Mouse (Mus musculus): Measurements from ENCODE around the gene Gm20662.

Gene Gm20662

DNA sequence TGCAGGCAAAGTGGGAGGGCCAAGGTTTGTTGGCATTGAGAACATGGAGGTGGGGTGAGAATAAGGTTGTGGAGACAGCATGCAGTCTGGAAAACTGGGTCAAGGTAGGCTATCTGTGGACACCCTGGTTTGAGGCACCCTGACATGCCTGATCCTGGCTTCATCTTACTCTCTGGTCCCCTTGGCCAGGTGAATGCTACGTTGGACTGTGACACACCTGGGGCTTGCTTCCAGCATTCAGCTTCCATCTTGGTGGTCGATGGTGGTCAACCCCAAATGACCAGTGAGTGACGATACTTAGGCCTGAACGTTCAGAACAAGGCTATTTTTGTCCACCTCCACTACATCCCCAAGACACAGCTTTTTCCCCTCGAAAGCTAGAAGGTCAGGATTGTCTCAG is at the start of gene Gm20662:
Gene Gm20662 (plus strand): TSS at position 301 of the 400 bp plus-strand sequence.
- DNase-seq, result no peak

DNA sequence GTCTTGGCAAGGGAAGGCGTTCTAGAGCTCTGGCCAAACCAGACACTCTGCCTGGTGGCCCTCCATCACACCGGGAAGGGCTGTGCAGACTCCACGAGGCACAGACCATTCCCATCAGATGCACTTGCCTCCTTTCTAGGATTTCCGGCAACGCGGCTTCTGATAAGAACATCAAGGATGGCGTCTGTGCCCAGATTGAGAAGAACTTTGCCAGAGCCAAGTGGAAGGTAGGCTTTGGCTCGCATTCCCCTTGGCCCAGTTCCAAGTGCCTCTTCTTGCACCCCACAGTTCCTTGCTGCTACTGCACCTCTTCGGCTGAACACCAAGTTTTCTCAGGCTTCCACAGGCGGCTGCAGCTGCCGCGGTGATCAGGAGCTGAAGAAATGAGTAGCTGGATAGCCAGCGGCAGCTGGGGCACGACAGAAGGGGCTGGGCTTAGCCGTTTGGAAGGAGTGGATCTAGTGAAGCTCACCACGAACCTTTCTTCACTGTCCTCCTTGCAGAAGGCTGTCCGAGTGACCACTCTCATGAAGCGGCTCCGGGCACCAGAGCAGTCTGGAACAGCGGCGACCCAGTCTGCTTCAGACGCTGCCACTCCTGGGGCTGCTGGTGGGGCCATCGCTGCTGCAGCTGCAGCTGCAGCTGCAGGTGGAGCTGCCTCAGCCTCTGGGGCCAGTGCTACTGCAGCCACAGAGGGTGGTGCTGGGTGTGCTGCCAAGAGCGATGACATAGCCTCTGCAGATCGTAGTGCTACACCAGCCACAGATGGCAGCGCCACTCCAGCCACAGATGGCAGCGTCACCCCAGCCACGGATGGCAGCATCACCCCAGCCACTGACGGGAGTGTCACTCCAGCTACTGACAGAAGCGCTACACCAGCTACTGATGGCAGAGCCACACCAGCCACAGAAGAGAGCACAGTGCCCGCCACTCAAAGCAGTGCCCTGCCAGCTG is 48.6 kb upstream of the Gm20662 start:
- DNase-seq, result no peak

DNA sequence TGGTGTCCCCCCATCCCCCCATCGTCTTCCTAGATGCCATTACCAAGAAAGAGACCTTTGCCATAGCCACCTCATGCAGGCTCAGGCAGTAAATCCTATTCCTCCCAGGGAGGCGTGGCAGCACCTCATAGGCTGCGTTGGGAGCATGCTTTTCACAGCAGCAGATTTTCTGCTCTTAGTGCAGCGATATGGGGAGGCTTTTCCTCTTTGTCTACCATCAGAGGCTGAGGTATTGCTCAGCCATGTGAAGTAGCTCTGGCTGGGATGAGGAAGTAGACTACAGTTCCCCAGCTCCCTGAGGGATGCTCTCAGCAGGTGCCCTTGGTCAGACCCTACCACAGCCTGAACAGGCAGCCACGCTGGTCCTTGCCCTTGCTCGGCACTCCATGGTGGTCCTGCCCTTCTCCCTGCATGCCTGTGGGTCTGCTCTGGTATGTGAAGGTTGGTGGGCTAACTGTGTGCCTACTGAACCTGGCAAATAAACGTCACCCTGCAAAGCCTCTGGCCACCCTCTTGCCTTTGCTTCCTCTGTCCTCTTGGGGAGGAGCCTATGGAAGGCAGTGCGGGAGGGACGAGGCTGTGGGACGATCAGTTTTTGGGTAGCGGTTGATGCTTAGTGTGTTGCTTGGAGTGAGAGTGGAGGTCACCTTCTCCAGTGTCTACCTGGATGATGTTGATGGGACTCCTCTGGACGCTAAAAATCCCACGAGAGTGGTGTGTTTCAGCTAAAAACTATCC is 46.8 kb upstream of the Gm20662 start:
- DNase-seq, result no peak

DNA sequence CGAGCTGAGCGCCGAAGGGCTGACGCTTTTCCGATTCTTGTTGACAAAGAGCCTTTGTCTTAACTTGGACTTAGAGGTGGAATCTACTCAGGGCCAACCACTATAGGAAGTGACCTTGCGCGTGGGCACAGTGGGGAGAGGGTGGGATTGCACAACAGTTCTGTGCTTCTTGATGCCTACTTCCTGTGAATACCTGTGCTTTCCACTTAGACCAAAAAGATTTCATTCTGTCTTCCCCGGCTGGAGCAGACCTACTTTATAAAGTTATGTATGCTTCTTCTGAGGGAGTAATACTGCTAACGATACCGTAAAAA is 46.3 kb upstream of the Gm20662 start, which contains the start of gene Traip:
Gene Traip (plus strand): TSS at position 215 of the 314 bp plus-strand sequence.
- DNase-seq, result no peak

DNA sequence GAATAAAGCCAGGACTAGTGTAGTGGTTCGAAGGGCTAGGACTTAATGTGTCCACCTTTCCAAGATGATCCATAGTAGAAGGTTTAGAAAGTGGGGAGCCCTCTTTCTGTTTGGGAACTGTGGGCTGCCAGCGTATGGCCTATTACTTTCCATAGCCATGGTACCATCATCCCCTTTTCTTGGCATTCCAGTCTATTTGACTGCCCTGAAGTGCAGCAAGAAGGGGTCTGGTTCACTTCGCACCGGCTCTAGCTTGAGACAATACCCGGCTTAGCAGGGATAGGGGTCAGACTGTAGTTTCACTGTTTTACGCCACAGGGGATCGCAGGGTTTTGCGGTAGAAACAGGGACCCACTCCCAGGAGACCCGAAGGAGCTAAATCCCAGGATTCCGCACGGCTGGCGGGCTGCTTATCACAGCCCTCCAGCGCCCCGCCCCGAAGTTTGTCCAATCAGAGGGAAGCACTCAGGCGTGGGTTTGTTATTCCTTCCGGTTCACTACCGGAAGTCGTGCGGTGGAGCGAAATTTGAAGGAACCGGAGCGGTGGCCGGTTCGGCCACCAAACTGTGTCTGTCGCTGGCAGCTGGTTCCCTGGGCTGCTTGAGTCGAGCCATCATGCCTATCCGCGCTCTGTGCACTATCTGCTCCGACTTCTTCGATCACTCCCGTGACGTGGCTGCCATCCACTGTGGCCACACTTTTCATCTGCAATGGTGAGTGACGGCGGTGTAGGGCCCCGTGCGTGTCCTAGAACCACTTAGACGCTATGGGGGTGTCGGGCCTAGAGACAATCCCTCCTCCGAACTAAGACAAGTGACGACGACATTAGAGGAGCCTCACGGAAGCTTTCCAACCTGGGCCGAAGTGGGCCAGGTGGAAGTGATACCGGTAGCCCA is 45.4 kb upstream of the Gm20662 start:
- DNase-seq, result peak; percentile 94

DNA sequence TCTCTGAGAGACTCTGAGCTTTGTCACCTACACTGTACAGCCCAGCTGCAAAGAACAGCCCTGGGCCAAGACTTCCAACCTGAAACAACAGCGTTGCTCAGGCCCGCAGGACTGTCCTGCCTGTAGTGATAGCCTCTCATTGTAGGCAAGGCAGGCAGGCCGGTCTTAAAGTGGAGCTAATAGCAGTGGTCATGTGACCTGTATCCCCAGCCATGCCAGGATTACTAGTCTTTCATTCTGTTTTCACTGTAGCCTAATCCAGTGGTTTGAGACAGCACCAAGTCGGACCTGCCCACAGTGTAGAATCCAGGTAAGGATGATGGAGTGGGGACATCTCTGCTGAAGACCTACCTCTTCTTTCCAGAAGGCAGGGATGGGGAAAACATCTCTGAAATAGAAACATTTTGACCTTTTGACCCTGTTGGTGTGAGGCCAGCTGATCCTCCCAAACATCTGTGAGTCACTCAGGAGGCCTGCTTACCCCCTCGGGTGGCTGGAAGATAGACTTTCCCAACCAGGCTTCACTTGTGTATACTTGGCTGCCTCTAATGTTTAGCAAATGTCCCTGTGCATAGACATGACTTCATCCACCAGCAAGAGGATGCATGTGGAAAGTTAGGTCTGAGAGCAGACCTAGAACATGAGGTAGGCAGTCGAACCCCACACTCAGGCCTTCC is 40.4 kb upstream of the Gm20662 start:
- no peak for DNase-seq

DNA sequence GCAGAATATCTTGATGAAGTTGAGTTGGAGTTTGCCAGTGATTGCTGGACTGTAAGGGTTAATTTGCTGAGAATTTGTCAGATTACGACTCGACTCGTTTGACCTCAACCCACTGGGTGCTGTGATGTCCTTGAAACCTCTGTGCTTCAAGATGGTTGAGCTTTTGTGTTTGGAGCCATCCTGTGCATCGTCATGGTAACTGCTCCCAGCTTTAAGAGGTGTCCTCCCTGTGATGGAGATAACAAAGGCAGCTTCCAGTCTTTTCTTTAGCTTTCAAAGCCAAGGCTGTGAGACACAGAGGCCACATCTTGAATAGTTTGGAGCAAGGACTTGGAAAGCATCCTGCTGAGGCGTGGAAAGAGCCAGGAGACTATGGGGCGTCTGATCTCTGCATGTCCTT is 39.0 kb upstream of the Gm20662 start:
- no peak for DNase-seq

DNA sequence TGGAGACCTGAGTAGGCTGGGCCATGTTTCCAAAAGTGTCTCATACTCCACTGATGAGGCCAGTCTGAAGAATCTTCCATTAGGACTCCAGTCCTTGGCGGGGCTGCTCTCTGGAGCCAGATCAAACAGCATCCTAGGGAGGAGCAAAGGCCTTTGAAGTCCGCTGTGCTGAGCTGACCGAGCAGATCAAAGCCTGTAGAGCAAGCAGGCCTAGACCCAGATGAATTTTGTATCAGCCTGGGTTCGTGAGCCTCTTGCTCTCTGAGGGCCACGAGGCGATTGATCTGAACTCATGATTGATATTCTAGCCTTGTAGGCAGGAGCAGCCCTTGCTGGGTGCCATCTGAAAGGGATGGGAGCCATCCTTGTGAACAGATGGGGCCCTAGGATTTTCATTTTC is 36.3 kb upstream of the Gm20662 start:
- no peak for DNase-seq

DNA sequence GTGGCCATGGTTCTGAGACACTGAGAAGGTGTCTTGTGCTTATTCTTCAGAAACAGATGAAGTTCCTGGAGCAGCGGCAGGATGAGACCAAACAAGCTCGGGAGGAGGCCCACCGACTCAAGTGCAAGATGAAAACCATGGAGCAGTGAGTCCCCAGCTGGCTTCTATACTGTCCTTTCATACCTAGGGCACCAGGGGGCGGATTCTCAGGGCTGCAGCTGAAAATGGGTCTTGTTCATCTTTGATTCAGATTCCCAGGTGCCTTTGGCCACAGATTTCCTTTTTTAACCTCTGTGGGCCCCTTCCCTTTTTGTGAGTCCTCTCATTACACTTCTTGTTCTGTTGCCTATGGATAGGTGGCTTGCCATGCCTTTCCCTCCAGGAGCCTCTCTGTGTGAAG is 35.2 kb upstream of the Gm20662 start:
- no peak for DNase-seq

DNA sequence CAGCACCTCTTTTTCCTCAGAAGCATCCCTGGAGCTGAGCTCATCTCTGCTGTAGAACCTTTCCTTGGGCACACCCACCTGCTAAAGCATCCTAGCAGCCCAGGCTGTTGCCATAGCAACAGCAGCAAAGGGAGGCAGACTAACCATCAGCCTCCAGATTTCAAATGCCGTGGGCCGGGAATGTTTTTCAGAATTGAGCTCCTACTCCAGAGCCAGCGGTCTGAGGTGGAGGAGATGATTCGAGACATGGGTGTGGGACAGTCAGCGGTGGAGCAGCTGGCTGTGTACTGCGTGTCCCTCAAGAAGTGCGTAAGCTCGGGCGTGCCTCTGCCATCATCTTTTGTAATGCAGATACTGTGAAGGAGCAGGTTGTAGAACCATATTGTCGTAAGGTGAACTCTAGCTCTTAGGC is 34.8 kb upstream of the Gm20662 start:
- DNase-seq, result no peak

DNA sequence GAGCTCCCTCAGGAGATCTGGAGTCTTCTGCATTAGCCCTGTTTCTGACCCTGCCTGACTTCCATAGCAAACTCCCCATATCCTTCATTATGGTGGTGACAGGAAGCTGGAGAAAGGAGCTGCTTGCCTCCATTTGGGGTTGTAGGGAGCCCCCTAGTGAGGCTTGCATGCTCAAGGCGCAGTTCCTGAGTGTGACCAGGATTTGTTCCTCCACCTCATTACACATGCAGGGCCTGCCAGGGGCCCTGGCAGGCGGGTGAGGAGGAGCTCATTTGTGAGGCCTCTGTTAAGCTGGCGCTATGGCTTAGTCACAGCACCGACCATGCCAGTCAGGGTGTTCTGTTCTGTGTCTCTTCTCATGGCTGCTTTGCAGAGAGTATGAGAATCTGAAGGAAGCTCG is 34.3 kb upstream of the Gm20662 start:
- DNase-seq, result no peak

DNA sequence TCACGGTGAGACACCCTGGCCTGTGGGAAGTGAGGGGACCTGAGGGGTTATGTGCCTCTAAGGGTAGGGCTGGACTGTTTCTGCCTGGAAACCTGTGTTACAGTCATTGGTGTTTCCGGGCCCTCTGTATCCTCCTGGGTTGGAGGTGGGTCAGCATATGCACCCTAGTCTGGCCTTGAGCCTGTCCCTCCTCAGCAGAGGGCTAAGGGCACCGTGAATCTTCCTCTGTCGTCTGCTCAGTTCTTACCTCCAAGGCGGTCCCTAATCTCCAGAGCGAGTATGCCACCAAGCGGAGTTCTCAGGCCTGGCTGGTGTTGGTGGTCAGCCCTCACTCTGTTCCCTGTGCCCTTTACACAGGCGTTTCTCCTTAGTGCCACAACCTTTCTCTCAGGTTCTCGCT is 33.2 kb upstream of the Gm20662 start:
- DNase-seq, result no peak

DNA sequence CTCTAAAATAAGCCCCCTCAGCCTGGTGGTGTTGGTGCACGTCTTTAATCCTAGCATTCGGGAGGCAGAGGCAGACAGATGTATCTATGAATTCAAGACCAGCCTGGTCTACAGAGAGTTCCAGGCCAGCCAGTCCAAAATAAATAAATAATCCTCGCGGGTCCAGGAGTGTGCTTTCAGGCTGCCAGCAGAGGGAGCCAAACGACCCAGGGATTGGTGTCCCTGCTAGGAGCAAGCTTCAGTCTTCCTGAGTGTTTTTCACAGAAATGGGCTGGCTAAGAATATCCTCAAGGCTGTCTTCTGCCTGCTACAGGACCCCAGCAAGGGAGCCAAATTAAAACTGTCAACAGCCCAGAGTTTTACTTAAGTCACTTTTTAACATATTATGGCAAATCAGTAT is 32.4 kb upstream of the Gm20662 start:
- DNase-seq, result peak; percentile 85

DNA sequence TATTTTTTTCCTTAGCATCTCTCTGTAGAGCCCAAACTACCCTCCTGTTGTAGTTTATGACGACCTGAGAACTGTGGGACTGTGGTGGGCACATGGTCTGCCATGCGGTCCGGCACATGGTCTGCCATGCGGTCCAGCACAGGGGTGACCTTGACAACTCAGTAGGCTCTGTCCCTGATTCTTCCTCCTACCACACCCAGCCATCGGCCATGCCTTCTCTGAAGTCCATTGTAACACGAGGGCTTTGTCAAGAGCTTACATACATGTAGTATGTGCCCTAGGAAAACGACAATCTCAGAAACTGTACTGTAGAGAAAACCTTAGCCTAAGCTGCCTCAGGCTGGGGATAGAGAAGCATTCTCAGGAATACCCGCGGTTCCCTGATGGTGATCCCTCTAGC is 31.5 kb upstream of the Gm20662 start:
- DNase-seq, result no peak

DNA sequence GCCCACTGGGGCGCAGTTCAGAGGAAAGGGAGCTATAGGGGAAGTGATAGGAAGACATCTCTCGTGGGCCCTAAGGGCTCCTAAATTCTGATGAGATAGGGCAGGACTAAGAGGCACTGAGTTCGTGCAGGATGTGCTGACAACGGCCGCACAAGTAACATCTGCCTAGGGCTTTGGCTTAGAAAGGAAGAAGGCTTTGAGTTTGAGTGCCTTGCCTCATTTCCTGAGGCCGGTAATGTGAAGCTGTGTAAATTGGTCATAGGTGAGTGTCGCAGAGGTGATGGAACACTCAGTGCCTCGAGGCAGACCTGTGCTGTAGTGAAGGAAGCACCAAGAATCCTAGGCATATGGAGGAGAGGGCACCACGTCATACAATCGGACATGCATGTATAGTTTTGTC is 29.5 kb upstream of the Gm20662 start:
- DNase-seq, result no peak

DNA sequence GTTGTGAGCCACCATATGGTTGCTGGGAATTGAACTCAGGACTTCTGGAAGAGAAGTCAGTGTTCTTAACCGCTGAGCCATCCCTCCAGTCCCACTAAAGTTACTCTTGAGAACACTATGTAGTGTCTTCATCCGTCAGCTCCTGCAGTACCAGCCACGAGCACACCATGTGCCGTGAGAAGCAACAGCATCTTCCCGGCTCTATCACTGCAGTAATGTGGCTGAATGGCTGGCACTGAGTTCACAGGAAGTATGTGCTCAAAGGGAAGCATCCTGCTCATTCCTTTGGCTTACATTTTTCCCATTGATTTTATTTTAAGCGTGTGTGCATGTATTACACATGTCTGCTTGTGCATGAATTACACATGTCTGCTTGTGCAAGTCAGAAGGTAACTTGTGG is 28.7 kb upstream of the Gm20662 start:
- DNase-seq, result no peak

DNA sequence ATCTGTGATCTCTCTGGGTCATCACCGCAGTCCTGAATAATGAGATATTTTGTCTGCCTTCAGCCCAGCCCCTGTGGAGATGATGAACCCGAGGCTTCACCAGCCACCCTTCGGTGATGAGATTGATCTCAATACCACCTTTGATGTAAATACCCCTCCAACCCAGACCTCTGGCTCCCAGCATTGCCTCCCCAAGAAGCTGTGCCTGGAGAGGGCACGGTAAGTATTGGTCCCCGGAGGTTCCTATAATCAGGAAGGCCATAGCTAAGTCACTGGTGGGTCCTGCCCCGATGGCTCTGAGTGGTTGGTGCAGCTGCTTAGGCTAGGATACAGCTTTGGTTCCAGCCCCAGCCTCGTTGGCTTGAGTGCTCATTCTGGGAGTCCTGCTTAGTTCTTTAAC is 27.6 kb upstream of the Gm20662 start:
- no peak for DNase-seq

DNA sequence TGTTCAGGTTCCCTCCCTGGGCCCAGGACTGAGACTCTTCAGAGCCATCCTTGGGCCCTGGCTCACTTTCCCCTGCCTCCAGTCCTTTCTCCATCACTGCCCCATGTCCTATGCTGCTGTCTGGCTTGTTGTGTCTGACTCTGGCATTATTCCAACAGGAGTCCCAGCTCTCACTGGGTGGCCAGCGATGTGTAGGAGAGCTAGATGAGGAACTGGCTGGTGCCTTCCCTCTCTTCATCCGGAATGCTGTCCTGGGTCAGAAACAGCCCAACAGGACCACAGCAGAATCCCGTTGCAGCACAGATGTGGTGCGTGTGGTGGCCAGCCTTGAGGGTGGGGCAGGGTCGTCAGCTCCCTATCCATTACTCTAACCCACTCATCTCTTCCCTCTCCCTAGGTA is 25.8 kb upstream of the Gm20662 start:
- no peak for DNase-seq

DNA sequence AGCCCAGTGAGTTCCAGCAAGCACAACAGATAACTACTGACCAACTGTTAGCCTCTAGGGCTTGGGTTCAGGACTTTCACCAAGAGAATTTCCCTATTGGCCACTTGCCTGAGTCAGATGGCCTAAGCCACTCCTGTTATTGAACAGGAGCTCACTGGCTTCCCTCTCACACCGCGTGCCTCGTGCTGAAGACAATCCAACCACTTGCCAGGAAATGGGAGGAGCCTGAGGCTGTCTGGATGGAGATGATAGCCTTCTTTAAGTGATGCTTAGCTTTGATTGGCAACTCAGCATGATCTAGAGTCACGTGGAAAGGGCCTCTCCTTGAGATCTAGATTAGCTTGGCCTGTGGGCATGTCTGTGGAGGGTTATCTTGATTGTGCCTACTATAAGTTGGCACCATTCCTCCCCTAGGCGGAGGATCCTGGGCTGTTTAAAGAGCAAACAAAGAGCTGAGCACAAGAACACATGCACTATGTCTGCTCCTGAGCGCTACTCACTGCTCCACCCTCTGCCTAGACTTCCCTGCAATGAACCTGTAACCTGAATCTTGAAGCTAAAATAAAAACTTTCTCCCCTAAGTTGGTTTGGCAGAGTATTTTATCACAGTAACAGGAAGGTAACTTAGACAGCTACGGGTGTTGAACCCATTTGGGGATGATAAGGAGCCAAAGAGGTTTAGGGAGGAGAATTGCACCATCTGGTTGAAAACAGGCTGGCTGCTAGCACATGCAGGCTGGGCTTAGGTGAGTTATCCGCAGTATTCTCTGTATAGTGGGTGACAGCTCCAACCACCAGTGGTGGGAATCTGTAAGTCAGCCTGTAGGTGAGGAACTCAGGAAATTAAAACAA is 24.2 kb upstream of the Gm20662 start:
- DNase-seq, result no peak

DNA sequence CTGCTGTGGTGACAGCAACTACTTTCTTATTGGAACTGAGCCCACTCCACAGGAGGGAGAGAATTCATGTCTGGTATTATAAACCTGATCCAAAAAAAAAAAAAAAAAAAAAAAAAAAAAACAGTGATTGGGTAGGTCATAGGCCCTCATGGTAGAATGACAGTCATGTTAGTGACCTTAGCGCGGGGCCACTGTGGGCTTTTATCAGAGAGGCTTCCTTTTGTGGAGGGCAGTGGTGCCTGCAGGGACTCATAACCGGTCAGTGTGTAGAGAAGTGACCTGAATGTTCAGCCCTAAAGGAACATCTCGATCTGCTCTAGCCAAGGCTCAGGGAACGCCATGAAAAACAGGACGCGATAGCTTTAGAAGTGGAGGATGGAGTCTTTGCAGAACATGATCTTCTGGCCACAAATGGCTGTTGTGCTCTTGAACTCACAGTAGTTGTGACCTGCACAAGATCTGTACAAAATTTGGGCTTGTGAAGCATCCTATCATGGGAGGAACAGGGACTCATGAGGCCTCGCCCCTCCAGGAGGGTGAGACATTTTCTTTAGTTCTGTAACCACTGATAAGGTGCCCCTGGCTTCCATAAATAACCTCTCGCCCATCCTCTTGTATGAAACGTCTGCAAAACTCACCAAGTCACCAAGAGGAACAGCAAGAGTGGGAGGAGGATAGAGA is 21.5 kb upstream of the Gm20662 start:
- no peak for DNase-seq
